Mouse (Mus musculus): ENCODE data around the gene Smad5.

- no peak for TF ChIP-seq CTCF (IDR thresholded peaks at IDR 0.05; ENCODE audit: insufficient read depth, low read length)
- no peak for TF ChIP-seq POLR2A (IDR thresholded peaks at IDR 0.05; ENCODE audit: borderline replicate concordance, extremely low read depth, low read depth, low read length)
These were observed 6.1 kb upstream of the Smad5 start for GRCm38 (mm10) chr13:56696699-56697098.

Data from lung, adult 2 months (tissue).